Mouse (Mus musculus) lung, postnatal 10 days (tissue): ENCODE measurements at regions not wholly inside any gene's neighbourhood (a gene's known extent, or its start where the extent isn't known, plus 50 kb on each side); places are given as distances from the start of the nearest gene placed in this dataset.
"Not testable (repeated sequence)": the region's sequence is repeated elsewhere in the genome, so short reads cannot be mapped to it uniquely, and the experiment has no call there.

Experiments
- DNase-seq: peaks from one replicate; pipeline ENCODE4 v3.0.0; 2021

DNA sequence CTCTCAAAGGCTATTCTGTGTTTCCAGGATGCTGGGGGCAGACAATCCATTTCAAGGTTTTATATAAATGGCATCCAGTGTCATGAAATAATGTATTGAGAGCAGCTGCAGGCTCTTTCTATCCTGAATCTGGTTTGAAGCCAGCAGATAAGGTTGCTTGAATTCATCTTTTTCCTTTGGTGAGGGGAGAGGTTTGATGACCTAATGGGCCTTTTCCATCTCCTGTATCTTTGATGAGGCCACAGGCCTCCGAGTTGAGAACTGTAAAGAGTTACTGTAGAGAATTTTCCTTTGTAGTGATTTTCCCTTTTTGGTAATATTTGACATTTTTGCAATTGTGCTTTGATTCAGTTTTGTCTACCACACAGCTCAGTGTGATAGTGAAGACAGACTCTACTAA is 458.8 kb upstream of the 1700008P02Rik start:
- DNase-seq: no peak

DNA sequence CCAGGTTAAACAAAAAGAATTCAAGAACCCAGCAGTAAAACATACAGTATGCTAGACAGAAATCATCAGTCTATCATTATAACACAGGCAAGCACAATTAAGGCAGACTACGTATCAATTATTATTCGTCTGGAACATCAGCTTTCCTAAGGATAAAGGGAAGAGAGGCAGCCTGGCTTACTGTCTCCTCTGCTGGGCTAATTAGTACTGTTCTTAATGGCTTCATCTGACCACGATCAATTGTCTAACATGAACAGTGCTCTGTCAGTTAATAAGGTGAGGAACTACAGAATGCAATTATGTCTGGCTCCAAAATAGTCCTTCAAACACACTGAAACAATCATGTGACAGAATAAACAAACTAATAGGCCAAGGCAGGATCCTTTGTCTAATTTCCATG is 456.6 kb upstream of the 1700008P02Rik start:
- DNase-seq: no peak

DNA sequence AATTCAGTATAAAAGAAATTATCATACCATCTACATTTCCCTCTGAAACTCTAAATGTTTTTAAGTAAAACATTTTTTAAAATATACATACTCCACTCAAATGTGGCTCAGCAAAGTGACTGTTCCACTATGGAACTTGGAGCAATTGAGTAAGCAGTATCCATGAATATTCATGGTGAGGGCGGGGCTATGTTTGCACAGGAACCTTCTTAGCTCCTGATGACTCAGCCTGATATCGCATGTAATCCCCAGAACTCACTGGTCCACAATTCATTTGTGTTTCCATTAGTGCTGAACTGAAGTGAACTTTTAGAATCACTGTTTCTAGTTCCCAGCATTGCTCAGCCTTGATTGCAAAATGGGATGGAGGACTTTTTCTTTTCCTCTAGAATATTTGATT is 454.2 kb upstream of the 1700008P02Rik start:
- no peak for DNase-seq

DNA sequence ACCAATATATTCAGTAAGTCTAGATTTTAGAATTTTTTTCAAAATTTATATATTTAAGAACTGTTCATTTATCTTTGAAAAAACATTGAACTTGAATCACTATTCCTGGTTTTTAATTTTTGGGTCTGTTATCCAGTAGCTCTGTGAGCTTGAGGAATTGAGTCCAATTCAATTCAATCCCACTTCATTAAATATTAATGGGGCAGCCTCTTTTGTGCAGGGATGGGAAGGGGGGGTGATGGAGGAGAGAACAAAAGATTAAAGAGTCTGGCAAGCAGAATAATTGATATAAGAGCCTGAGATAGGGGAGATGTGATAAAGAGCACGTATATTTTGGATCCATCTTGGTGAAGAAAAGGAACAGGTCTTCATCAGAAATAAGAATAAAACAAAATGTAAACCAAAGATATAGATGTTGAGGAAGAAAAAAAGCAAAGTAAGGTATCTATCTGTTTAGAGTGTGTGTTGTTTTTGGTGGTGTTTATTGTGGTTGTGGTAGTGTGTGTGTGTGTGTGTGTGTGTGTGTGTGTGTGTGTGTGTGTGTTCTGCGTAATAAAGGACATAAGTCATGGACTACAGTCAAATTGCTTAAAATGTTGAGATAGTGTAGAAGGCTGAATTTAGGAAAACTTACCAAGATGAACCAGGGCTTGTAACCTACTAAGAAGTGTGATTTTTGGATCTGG is 421.3 kb upstream of the 1700008P02Rik start:
- DNase-seq: no peak

DNA sequence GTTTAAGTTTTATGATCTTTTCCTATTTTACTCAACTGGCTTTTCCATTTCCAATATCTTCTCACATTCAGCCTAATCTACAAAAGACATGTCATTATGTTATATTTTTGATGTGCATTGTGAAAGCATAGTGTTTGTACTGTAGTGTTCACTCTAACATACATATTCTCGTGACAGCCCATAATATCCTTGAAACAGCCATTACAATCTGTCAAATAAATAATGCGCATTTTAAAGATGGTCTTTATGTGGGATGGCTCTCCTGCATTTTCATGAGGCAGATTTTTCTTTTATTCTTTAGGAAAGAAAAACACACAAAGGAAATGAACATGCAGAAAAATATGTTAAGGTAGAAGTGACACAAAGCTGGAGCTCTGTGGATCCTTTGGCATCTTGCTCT is 415.6 kb upstream of the 1700008P02Rik start:
- DNase-seq: no peak

DNA sequence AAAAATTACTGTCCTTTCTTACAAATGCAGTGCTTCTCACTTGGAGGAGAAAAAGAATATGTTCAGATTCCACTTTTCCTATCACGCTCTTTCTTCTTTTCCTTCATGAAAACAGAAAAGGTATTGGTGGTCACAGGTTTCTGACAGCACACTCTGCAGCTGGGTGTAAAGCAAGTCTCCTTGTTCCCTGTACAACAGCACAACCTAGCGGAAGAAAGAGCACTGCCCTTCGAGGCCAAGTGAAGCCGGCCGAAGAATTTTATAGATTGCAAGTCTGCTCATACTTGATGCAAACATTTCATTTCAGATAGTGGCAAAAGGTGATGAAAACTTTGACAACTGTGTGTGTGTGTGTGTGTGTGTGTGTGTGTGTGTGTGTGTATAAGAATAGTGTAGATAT is 407.6 kb upstream of the 1700008P02Rik start:
- peak; percentile 17 for DNase-seq

DNA sequence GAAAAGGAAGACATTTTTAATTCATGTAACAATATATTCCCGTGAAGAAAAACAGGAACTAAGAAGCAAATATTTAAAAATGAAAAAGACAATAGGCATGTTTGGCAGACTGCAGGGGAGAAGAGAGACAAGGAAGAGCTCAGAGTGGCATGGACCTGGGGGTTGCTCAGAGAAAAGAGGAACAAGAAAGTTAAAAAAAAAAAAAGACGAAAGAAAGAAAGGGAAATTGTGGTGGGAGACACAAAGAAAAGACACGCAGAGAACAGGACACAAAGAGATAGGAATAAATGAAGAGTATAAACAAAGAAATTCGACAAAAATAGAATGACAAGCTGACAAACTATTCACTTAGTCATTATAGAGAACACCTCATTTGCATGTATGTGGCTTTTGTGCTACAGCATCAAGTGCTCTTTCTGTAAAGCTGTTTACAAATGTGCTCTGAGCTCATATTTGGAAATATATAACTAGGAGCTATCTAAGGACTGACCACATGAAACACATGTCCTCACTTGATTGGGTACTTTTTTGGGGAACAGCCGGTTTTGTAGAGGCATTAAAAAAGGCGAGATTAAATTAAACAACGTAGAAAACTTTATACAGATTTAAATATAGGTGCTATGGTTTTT is 394.2 kb upstream of the 1700008P02Rik start:
- DNase-seq: no peak

DNA sequence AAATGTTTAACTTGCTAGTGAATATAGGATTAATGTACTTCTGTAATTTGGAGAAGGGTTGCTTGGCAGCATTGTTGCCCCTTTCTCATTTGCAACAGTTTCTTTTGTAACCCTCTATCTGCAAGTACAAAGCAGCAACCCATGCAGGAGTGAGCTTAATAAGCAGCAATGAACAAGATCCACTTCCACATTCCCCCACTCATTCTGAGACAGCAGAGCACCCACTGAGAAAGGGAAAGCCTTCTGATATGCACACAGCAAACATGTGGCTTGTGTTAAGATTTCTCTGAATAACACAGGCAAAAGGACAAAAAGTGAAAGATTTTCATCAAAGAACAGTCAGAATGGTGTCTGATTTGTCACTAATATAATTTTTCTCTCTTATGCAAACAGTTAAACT is 393.3 kb upstream of the 1700008P02Rik start:
- no peak for DNase-seq

DNA sequence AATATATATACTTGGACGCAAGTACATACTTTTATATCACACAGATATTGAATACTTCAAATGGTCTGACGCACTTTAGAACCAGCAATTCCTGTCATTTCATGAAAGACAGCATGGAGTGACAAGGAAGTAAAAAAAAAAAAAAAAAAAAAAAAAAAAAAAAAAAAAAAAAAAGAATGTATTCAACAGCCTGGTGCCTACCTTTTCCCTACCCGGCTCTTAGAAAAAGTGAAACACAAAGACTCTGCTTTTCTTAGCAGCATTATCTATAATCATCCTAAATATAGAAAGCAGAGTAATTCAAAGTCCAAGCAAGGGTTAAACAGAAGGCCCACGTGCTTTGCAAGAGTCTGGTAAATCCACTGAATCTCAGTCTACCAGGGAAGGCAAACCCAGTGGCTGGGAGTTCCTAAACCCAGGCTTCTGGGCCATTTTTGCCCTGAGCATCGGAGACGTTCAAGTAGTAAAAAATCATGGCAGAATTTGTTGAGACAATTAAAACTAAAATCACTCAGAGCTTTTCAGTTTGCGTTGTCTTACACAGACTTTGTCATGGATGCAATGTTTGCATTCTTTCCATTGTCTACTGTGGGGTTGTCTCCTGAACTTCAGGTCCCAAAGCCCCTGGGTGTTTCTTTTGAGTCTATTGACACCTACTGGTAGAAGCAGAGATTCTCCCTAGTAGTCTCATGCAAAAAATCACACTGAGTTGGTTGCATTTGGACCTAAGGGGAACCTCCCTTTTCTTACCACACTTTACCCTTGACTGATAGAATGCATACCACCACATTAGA is 390.2 kb upstream of the 1700008P02Rik start:
- DNase-seq: peak; percentile 3

DNA sequence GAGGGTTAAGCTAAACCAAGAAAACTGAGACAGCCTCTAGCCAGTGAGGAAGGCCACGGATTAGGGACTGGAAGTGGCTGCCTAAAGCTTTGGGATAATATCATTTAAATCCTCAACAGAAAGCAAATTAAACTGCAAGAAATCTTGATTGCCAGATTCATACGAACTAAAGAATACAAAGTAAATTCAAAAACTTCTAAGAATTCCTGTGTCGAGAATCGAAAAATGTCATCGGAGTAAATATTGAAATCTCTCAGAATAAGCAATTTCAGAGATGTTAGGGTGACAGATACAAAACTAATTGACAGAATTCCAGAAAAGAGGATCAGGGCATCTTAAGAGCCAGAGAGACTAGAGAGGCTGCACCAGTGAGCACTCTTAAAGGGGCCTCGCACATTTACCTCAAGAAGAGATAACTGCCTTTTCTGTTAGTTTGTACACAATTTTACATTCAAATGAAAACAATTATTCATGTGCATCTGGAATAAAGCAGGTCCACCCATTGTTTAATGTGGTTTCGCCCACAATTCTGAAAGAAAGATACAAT is 388.5 kb upstream of the 1700008P02Rik start:
- no peak for DNase-seq

DNA sequence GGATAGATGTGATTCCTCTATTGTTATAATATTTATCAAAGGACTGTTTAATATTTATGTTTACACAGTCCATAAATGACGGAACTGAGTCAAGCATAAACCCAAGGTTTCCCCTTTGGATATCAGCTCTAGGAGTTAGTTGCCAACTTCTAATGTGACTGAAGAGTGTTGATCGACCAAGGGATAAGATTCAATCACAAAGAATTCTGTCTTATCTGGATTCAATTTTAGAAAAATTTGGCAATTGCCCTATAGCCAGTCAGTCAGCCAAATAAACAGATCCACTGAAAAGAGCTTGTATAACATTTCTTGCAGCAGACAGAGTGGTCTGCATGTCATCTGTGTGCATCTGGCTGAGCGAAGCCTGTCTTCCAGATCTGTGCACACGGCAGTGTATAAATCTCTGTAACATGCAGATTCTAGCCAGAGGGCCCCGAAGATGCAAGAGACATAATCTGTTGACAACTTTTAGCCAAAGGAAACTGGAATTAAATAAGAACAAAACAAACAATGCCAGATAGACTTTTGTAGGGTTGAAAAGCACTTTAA is 387.6 kb upstream of the 1700008P02Rik start:
- no peak for DNase-seq

DNA sequence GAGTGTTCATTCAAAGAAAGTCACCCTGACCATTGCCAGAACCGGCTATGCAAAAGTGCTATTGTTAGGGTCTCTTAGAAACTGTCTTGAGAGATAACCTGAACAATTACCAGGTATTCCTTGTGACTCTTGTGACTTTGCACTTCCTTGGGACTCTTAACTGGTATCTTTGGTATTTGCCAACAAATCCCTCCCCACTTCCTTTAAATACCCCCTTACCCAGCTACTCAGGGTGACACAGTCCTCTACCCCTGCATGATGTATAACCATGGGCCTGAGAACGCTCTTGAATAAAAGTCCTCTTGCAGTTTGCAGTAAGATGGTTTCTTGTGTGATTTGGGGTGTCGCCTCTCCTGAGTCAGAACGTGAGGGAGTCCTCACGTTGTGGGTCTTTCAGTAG is 371.5 kb upstream of the 1700008P02Rik start:
- not testable (repeated sequence) for DNase-seq

DNA sequence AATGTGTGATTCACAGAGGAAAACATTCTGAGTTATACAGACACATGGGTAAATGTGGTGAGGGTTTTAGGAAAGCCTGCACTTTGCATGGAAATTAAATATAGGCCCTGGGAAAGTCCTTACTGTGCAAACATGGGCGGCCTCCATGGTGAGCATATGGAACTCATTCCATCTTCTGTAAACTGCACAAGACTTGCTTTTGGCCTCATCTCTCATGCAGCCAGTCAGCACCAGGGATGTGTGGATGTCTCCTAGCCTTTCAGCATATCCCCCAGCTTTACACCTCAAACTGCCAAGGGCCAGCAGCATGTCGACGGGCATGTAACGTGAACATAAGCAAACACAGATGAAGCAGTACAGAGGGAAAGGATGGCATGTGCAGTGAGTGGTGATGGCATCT is 364.7 kb upstream of the 1700008P02Rik start:
- DNase-seq: no peak

DNA sequence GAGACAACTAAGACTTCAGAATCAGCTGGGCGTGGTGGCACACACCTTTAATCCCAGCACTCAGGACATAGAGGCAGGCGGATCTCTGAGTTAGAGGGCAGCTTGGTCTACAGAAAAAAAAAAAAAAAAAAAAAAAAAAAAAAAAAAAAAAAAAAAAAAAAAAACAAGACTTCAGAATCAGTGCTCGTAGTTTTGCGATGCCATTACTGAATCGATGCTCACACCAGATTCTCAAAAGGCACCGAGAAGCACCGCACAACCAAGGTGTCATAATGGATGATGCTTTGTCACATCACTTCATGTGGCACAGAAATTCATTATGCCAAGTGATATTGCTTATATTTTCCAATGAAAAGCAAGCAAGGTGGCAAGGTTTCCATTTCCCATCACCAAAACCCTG is 337.4 kb upstream of the 1700008P02Rik start:
- no peak for DNase-seq

DNA sequence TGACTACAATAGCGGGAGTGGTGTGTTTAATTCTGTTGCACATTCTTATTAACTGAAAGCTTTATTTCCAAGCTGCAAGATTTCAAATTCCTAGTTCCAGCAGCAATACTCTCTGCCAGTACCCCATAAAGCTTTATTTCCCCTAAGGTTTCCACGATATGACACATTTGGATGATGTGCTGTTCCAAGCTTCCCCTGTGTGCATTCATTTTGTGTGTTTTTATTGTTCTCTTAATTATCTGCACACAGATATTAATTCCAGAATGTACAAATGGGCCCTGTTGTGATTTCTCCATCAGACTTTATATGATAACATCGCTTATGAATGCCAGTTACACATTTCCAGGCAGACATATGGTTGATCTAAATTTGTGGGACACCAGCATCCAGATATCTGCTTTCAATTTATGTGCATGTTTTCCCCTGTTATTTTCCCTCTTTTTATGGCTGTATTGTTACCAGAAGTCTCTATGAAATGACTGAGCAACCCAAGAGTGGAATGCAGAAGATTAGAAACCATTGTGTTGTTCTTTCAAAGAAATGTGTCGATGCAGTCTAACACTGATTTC is 312.4 kb upstream of the 1700008P02Rik start:
- no peak for DNase-seq

DNA sequence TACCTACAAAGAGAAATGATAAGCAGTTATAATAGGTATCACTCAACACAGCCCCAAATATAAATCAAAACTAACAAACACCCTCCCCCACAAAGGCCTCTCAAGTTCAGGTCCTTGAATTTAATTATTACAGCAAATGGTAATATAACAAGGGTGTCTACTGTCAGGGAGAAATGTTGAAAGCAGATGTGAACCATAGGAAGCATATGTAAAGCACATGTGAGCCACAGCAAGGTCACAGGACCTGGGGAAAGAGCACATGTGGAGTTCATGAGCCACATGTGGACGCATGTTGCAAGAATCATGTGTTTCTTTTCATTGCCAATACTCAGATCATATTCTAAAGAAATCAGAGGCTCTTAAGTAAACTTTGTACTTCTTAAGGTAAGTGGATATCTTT is 306.5 kb upstream of the 1700008P02Rik start:
- no peak for DNase-seq

DNA sequence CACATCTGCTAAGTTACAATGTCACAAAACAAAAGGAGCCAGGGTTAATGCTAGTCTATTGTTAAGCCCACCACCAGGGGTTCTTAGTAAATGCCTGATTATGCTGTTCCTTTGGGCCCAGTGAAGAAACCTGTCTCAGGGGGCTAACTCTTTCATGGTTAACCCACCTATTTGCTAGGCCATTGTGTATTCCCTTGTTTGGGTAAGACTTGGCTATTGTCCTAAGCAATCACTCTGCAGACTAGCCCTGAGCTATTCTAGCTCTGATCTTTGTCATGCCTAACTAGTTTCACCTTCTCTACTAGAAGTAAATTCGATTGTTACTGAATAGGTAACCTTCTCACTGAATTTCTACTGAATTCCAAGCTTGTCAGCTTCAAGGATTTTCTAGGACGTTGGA is 302.4 kb upstream of the 1700008P02Rik start:
- DNase-seq: not testable (repeated sequence)

DNA sequence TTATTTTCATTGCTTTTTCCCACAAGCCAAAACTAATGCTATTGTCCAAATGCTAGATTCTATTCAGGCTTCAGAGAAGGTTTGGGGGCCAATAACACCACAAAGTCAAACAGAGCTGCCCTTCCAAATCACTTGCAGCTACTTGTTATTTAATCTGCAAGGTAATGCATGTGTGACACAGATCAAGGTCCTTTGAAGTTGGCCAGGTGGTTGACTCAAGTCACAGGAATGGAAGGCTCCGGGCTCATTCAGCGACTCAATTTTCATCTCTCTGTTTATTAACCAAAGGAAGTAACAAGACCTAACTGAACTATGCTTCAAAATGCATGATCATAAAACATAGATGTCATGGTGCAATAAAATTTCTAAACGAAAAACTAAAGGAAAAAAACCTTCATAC is 300.0 kb upstream of the 1700008P02Rik start:
- DNase-seq: no peak

DNA sequence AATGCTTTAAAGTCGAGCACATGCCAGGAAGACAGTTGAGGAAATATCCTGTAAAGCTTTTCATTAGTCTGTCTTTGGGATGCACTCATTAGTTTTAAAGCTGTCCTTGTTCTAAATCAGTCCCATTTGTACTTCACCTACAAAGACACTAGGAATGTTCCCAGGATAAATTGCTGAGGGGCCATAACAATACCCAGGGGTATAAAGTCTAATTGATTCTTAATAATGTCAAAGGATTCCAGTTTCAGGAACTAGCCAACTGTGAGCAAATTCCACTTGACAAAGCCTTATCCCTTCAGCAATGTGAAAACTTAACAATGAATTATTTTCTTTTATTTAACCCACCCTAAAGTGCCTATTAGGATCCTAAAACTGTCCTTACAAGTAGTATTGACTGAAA is 267.7 kb upstream of the 1700008P02Rik start:
- DNase-seq: no peak

DNA sequence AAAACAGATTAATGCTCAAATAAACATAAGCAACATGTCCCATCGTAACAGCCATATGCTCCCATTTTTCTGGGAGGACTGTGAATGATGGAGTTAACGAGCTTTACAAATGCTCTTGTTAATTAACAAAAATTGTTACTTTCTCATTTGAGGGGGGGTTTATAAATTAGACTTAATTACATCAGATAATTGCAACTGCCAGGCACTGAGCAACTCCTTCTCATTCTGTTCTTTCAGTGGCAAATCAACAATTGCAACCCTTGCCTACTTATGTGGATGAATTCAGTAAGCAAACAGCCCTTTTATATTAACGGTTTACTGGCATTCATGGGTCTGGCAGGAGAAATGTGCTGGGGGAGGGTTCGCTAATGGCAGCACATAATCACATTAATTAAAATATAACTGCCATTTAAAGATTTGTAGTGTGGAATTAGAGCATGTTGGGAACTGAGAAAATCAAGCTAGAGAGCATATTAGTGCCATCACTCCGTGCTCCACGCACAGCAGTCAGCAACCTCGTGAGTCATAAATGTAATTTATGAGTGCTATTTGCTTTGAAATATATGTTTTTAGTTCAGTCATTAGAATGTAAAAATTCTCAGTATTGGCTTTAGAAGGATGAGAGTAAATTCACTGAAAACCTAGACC is 266.9 kb upstream of the 1700008P02Rik start:
- DNase-seq: no peak

DNA sequence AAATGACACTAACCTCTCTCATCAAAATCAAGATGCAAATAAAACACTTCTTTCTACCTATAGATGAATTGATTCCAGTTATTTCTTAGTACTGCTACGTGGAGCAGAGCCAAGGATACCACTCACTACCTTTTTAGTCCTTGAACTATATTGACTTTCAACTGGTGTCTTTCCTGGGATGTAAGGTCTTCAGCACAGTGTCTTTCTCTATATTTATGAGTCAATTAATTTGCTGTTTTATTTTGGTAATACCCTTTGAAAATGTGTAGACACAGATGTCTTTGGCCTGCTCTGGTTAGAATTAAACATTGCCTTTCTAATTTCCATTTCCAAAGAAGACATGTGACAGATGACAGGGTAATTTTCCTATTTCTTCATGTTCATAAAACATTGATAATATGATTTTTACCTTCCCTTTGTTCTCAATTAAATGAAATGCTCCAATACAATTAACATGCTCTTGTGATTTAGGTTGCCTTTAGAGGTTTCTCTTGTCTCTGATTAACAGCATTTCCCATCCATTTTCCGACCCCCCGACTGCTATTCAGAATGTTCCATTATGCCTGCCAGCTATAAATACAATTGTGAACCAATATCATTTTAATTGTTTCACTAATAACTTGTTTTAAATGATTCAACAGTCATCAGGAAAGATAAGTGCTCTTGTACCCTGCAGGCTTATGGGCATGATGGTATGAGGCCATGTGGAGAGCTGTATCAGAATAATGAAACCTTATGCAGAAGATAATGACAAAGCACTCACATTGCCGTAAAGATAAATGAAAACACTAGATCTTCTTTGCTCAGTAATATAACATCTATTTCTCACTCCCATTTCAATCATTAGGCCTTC is 266.2 kb upstream of the 1700008P02Rik start:
- DNase-seq: no peak

DNA sequence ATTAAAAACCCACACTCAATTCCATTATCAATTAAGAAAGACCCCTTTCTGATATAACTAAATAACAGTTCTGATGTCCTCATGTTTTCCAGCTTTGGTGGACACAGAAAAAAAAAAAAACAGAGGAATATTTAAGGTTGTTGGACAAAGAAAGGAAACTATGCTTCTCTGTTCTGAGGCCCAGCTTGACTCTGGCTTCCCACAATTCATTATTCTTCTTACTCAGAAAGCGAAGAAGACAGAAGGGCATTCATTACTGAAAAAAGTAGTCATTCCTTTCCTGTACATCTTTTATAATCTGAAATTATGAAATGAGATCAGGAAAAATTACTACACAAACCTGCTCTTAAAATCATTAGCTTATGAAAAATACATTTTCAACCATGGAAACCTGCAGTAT is 263.2 kb upstream of the 1700008P02Rik start:
- no peak for DNase-seq
